Mouse (Mus musculus): ENCODE measurements around the gene Derl3.

GRCm38 (mm10) chr10:75921026-75921725 lies 28.0 kb downstream of the Derl3 start, which contains the start of gene Smarcb1:
- TF ChIP-seq CTCF (IDR thresholded peaks at IDR 0.05; ENCODE audit: insufficient read depth, low read depth, low read length) (no peak), POLR2A (IDR thresholded peaks at IDR 0.05; ENCODE audit: insufficient read depth, low read depth, low read length) (peak; percentile 92)

Measured in olfactory bulb, adult 2 months (tissue).